Mouse (Mus musculus): Measurements from ENCODE around the gene Lysmd3. TPM values are rescaled to one million over a fixed set of nuclear protein-coding genes. Genes with fewer than 3 reads are reported as not detected.

Lysmd3 gene
- total and polyA plus RNA-seq, 3 experiments, result 4.3 to 17.2 (median 13.2) TPM

GRCm38 (mm10) chr13:81684258-81684657 lies 26.8 kb downstream of the Lysmd3 start:
- TF ChIP-seq CTCF (IDR thresholded peaks at IDR 0.05), result no peak
- TF ChIP-seq POLR2A (IDR thresholded peaks at IDR 0.05; ENCODE audit: insufficient read depth, low read depth, low read length), result no peak
- TF ChIP-seq EP300 (IDR thresholded peaks at IDR 0.05; ENCODE audit: insufficient read depth, low read depth, low read length), result no peak
- no peaks in the 10 kb centered on the region for H3K4me1 ChIP-seq (ENCODE audit: control insufficient read depth, insufficient read depth, low read length)
- no peak for DNase-seq
- H3K36me3 ChIP-seq (ENCODE audit: control insufficient read depth, insufficient read depth, low read length), result no peaks in the 10 kb centered on the region
- no peak overlapping the region for H3K4me3 ChIP-seq
- no peaks in the 10 kb centered on the region for H3K27me3 ChIP-seq (ENCODE audit: control insufficient read depth, insufficient read depth, low read length)
- no peak overlapping the region for H3K27ac ChIP-seq
- intact Hi-C loops (cut with DNase I), result no loop called here
- no peak overlapping the region for H3K9ac ChIP-seq (ENCODE audit: low read depth, low read length)
- H3K79me2 ChIP-seq (replicated peaks; ENCODE audit: control insufficient read depth, insufficient read depth, low read length), result no peaks in the 10 kb centered on the region
- 65% methylated on average over 5 of the region's 5 CpGs for WGBS

GRCm38 (mm10) chr13:81684884-81685283 lies 27.4 kb downstream of the Lysmd3 start:
- intact Hi-C loops (cut with DNase I), result no loop called here
- Histone ChIP-seq H3K4me3 (no peak overlapping the region), H3K27me3 (ENCODE audit: control insufficient read depth, insufficient read depth, low read length) (no peaks in the 10 kb centered on the region), H3K79me2 (replicated peaks; ENCODE audit: control insufficient read depth, insufficient read depth, low read length) (no peaks in the 10 kb centered on the region), H3K36me3 (ENCODE audit: control insufficient read depth, insufficient read depth, low read length) (no peaks in the 10 kb centered on the region), H3K27ac (no peak overlapping the region), H3K9ac (ENCODE audit: low read depth, low read length) (no peak overlapping the region), H3K4me1 (ENCODE audit: control insufficient read depth, insufficient read depth, low read length) (no peaks in the 10 kb centered on the region)
- DNase-seq, result no peak
- 68% methylated on average over 3 of the region's 3 CpGs for WGBS
- no peak for TF ChIP-seq EP300 (IDR thresholded peaks at IDR 0.05; ENCODE audit: insufficient read depth, low read depth, low read length)
- no peak for TF ChIP-seq POLR2A (IDR thresholded peaks at IDR 0.05; ENCODE audit: insufficient read depth, low read depth, low read length)
- TF ChIP-seq CTCF (IDR thresholded peaks at IDR 0.05), result no peak

- H3K4me3 ChIP-seq, result no peak overlapping the region
- WGBS, result 87% methylated on average over 3 of the region's 3 CpGs
- no peaks in the 10 kb centered on the region; the same call in 1 of the 2 replicates for H3K36me3 ChIP-seq (ENCODE audit: control insufficient read depth, insufficient read depth, low read length)
- H3K27ac ChIP-seq, result no peak overlapping the region
- no peaks in the 10 kb centered on the region for H3K27me3 ChIP-seq (ENCODE audit: control insufficient read depth, insufficient read depth, low read length)
- no peak for DNase-seq
- H3K9ac ChIP-seq (ENCODE audit: low read depth, low read length), result no peak overlapping the region
- TF ChIP-seq CTCF (IDR thresholded peaks at IDR 0.05), result no peak
- TF ChIP-seq POLR2A (IDR thresholded peaks at IDR 0.05; ENCODE audit: insufficient read depth, low read depth, low read length), result no peak
- no peak for TF ChIP-seq EP300 (IDR thresholded peaks at IDR 0.05; ENCODE audit: insufficient read depth, low read depth, low read length)
- H3K4me1 ChIP-seq (ENCODE audit: control insufficient read depth, insufficient read depth, low read length), result peaks cover 2% of the 10 kb centered on the region; the same call in 1 of the 2 replicates
- intact Hi-C loops (cut with DNase I), result no loop called here
- no peaks in the 10 kb centered on the region for H3K79me2 ChIP-seq (replicated peaks; ENCODE audit: control insufficient read depth, insufficient read depth, low read length)
Observed at GRCm38 (mm10) chr13:81689587-81689986, 32.1 kb downstream of the Lysmd3 start.

- Histone ChIP-seq H3K36me3 (ENCODE audit: control insufficient read depth, insufficient read depth, low read length) (no peaks in the 10 kb centered on the region; the same call in 1 of the 2 replicates), H3K27ac (peak overlapping the region; percentile 62), H3K9ac (ENCODE audit: low read depth, low read length) (no peak overlapping the region), H3K4me1 (ENCODE audit: control insufficient read depth, insufficient read depth, low read length) (peaks cover 2% of the 10 kb centered on the region; the same call in 1 of the 2 replicates), H3K79me2 (replicated peaks; ENCODE audit: control insufficient read depth, insufficient read depth, low read length) (no peaks in the 10 kb centered on the region), H3K27me3 (ENCODE audit: control insufficient read depth, insufficient read depth, low read length) (no peaks in the 10 kb centered on the region), H3K4me3 (no peak overlapping the region)
- peak in 1 of 2 experiments; percentile 44 for DNase-seq
- WGBS, result 39% methylated on average over 10 of the region's 10 CpGs
- intact Hi-C loops (cut with DNase I), result no loop called here
- TF ChIP-seq POLR2A (IDR thresholded peaks at IDR 0.05; ENCODE audit: insufficient read depth, low read depth, low read length), result no peak
- TF ChIP-seq CTCF (IDR thresholded peaks at IDR 0.05), result no peak
- no peak for TF ChIP-seq EP300 (IDR thresholded peaks at IDR 0.05; ENCODE audit: insufficient read depth, low read depth, low read length)
Observed at GRCm38 (mm10) chr13:81690477-81690876, 33.0 kb downstream of the Lysmd3 start.

- no peak overlapping the region for H3K4me3 ChIP-seq
- H3K27me3 ChIP-seq (ENCODE audit: control insufficient read depth, insufficient read depth, low read length), result no peaks in the 10 kb centered on the region
- DNase-seq, result peak; percentile 29 to 30
- peak overlapping the region; percentile 64 for H3K27ac ChIP-seq
- H3K36me3 ChIP-seq (ENCODE audit: control insufficient read depth, insufficient read depth, low read length), result no peaks in the 10 kb centered on the region; the same call in 1 of the 2 replicates
- TF ChIP-seq POLR2A (IDR thresholded peaks at IDR 0.05; ENCODE audit: insufficient read depth, low read depth, low read length) (no peak), CTCF (IDR thresholded peaks at IDR 0.05) (no peak)
- intact Hi-C loops (cut with DNase I), result no loop called here
- no peaks in the 10 kb centered on the region for H3K79me2 ChIP-seq (replicated peaks; ENCODE audit: control insufficient read depth, insufficient read depth, low read length)
- WGBS, result 46% methylated on average over 9 of the region's 9 CpGs
- peaks cover 2% of the 10 kb centered on the region; the same call in 1 of the 2 replicates for H3K4me1 ChIP-seq (ENCODE audit: control insufficient read depth, insufficient read depth, low read length)
- H3K9ac ChIP-seq (ENCODE audit: low read depth, low read length), result no peak overlapping the region
Observed at GRCm38 (mm10) chr13:81691606-81692005, 34.1 kb downstream of the Lysmd3 start.

GRCm38 (mm10) chr13:81694446-81694845 lies 37.0 kb downstream of the Lysmd3 start:
- intact Hi-C loops (cut with DNase I), result no loop called here

More at GRCm38 (mm10) chr13:81694446-81694845, 37.0 kb downstream of the Lysmd3 start:
- 94% methylated on average over 12 of the region's 12 CpGs for WGBS
- Histone ChIP-seq H3K27me3 (ENCODE audit: control insufficient read depth, insufficient read depth, low read length) (no peaks in the 10 kb centered on the region), H3K27ac (no peak overlapping the region), H3K36me3 (ENCODE audit: control insufficient read depth, insufficient read depth, low read length) (no peaks in the 10 kb centered on the region; the same call in 1 of the 2 replicates), H3K4me3 (no peak overlapping the region), H3K79me2 (replicated peaks; ENCODE audit: control insufficient read depth, insufficient read depth, low read length) (no peaks in the 10 kb centered on the region), H3K9ac (ENCODE audit: low read depth, low read length) (no peak overlapping the region), H3K4me1 (ENCODE audit: control insufficient read depth, insufficient read depth, low read length) (peaks cover 2% of the 10 kb centered on the region; the same call in 1 of the 2 replicates)
- no peak for DNase-seq
- TF ChIP-seq CTCF (IDR thresholded peaks at IDR 0.05) (no peak), EP300 (IDR thresholded peaks at IDR 0.05; ENCODE audit: insufficient read depth, low read depth, low read length) (no peak), POLR2A (IDR thresholded peaks at IDR 0.05; ENCODE audit: insufficient read depth, low read depth, low read length) (no peak)

Measured in heart, adult 2 months (tissue).